Mouse (Mus musculus): ENCODE measurements around the gene Unc119b. TPM values are rescaled to one million over a fixed set of nuclear protein-coding genes. Genes with fewer than 3 reads are reported as not detected.
"Not testable (repeated sequence)": the region's sequence is repeated elsewhere in the genome, so short reads cannot be mapped to it uniquely, and the experiment has no call there.

The Unc119b gene
- polyA plus RNA-seq, 1 experiment from 2014 or later, result 37.2 TPM

DNA sequence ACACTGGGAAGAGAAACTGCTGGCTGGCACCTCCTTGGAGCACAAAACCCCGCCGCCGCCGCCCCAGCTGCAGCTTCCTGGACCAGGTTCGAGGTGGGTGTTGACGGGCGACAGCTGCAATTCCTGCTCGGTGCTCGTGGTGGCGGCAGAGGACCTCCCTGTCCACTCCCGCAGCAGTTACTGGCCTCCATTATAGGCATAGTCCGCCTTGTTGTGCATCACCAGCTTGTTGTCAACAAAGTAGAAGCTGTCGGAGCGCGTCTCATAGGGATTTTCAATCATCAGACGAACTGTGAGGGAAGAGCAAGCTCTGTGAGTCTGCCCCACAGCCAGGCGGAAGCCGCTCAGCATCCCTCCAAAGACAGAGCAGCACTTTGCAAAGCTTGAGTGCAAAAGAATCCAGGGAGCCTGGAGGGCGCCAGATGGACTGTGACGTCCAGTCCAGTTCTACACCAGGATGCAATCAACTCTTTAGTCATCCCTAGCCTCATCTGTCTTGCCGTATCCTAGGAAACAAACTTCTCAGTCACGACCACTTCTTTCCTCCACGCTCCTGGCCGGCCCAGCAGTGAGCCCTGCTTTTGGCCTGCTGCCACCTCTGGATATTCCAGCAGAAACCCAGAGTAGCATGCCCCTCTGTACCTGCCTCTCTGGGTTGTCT, 9.4 kb downstream of the Unc119b start:
- no peaks in the 10 kb centered on the region for H3K27me3 ChIP-seq
- peak overlapping the region; percentile 25; the same call in 1 of the 2 replicates for H3K4me2 ChIP-seq
- no peak overlapping the region for H3K4me3 ChIP-seq
- WGBS, result 19% methylated on average over 24 of the region's 24 CpGs
- peaks cover 10% of the 10 kb centered on the region for H3K4me1 ChIP-seq (replicated peaks)
- peak; percentile 68 for ATAC-seq (ENCODE audit: low read depth)
- H3K36me3 ChIP-seq, result peaks cover 69% of the 10 kb centered on the region
- H3K27ac ChIP-seq (replicated peaks), result peak overlapping the region; percentile 73
- no peak overlapping the region for H3K9ac ChIP-seq
- no peaks in the 10 kb centered on the region for H3K9me3 ChIP-seq

DNA sequence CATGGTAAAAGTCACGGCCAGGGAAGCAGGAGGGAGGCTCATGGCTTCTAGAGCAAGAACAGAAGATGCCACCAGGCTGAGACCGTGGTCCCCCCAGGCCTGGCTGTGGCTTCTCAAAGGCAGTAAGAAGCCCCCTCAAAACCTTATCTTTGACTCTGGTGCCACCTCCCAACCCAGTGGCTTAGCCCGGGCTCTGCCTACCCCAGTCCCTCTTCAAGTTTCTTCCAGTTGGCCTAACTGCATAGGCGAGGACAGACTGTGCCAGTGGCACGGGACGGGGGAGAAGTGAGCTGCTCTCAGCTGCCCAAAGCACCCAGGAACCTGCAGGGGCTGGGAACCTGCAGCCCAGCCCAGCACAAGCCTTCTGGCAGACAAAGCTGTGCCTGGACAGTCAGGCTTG, 10.1 kb downstream of the Unc119b start:
- Histone ChIP-seq H3K9ac (no peak overlapping the region), H3K27ac (replicated peaks) (no peak overlapping the region), H3K36me3 (peaks cover 62% of the 10 kb centered on the region), H3K4me2 (no peak overlapping the region), H3K27me3 (no peaks in the 10 kb centered on the region), H3K4me1 (replicated peaks) (peaks cover 10% of the 10 kb centered on the region), H3K9me3 (no peaks in the 10 kb centered on the region), H3K4me3 (no peak overlapping the region)
- WGBS, result 94% methylated on average over 6 of the region's 6 CpGs
- no peak for ATAC-seq (ENCODE audit: low read depth)

DNA sequence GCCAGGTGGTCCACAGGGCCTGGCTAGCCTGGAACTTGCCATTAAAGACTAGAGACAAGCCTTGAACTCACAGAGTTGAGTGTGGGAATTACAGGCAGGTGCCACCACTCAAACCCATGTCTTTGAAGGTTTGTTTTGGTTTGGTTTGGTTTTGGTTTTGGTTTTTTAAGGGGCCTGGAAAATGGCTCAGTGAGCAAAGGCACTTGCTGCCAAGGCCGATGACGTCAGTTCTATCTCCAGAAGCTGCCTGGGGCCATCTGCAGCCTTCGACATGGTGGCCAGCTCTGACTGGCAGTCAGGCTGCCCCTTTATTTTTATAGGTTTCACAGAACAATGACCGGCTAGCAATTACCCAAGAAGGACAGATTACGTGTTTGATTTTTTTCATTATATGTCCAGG, 13.8 kb downstream of the Unc119b start:
- Histone ChIP-seq H3K4me1 (replicated peaks) (peaks cover 26% of the 10 kb centered on the region), H3K9ac (no peak overlapping the region), H3K36me3 (peaks cover 42% of the 10 kb centered on the region), H3K4me3 (no peak overlapping the region), H3K27me3 (no peaks in the 10 kb centered on the region), H3K4me2 (no peak overlapping the region), H3K9me3 (no peaks in the 10 kb centered on the region), H3K27ac (replicated peaks) (no peak overlapping the region)
- ATAC-seq (ENCODE audit: low read depth), result no peak
- WGBS, result 62% methylated on average over 5 of the region's 5 CpGs

DNA sequence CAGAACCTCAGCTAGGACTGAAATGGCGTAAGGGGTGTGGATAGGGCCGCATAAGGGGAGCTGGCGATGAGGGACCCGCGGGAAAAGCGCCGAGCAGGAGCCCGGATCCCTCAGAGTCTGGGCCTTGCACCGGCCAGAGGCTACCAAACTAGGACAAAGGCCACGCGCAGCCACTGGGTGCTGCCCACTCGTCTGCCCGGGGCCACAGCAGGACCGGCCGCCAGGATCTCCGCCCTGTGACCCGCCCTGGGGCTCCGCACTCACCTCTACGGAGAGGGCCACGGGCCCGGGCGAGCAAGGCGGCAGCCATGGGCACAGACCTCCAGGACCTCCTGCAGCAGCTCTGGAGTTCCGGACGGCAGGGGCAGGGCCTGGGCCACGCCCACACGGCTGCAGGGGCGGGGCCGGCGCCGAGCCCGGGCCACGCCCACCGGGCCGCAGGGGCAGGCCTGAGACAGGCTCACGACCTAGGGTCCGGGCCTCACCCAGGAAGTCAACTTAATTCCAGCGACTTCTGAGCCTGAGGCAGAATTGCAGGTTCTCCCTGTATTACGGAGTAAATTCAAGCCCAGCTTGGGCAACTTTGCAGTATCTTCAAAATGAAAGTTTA, 15.7 kb downstream of the Unc119b start, which contains the start of gene Acads:
Gene Acads (minus strand): TSS at position 386 of the 610 bp plus-strand sequence.
- H3K9me3 ChIP-seq, result no peaks in the 10 kb centered on the region
- peaks cover 18% of the 10 kb centered on the region for H3K4me1 ChIP-seq (replicated peaks)
- ATAC-seq (ENCODE audit: low read depth), result peak; percentile 78
- H3K4me3 ChIP-seq, result peak within 1 kb of the TSS; percentile 72
- under 1% methylated on average over 37 of the region's 39 CpGs for WGBS
- no peaks in the 10 kb centered on the region for H3K27me3 ChIP-seq
- peak within 1 kb of the TSS; percentile 86 for H3K9ac ChIP-seq
- H3K4me2 ChIP-seq, result peak within 1 kb of the TSS; percentile 74
- H3K27ac ChIP-seq (replicated peaks), result peak within 1 kb of the TSS; percentile 28; the same call in 1 of the 2 replicates
- peaks cover 44% of the 10 kb centered on the region for H3K36me3 ChIP-seq

DNA sequence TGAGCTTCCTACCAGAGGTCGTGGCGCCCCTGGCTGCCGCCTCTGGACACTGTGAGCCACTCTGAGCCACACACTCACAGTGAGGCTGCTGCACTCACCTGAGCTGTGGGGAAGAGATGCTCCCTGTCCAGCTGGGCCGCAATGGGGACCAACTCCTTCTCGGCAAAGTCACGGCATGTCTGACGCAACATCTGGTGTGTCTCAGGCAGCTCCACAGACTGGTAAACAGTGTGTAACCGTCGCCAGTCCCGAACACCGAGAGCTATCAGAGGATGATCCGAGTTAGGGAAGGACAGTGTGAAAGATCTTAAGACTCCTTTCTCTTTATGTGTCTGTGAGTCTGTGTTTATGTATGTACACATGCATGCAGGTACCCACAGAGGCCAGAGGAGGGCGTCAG, 17.3 kb downstream of the Unc119b start:
- no peaks in the 10 kb centered on the region for H3K9me3 ChIP-seq
- ATAC-seq (ENCODE audit: low read depth), result no peak
- 96% methylated on average over 13 of the region's 13 CpGs for WGBS
- H3K27ac ChIP-seq (replicated peaks), result no peak overlapping the region
- H3K4me3 ChIP-seq, result no peak overlapping the region
- H3K4me2 ChIP-seq, result no peak overlapping the region
- peaks cover 18% of the 10 kb centered on the region for H3K4me1 ChIP-seq (replicated peaks)
- H3K9ac ChIP-seq, result no peak overlapping the region
- H3K27me3 ChIP-seq, result no peaks in the 10 kb centered on the region
- peaks cover 40% of the 10 kb centered on the region for H3K36me3 ChIP-seq

DNA sequence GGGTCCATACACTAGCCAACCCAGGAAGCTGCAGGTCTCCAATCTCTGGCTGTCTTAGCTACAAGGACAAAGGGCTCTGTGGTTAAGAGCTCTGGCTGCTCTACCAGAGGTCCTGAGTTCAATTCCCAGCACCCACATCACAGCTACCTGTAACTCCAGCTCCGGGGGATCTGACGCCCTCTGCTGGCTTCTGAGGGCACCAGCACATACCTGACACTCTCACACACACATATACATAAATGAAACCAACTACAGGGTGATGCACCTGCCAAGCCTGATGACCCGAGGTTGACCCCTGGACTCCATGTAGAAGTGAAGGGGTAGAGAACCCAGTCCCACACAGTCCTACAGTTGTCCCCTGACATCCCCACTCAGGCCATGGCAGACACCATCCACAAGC, 18.3 kb downstream of the Unc119b start:
- 90% methylated on average over 3 of the region's 3 CpGs for WGBS
- no peak overlapping the region for H3K9ac ChIP-seq
- H3K4me1 ChIP-seq (replicated peaks), result peaks cover 18% of the 10 kb centered on the region
- ATAC-seq (ENCODE audit: low read depth), result no peak
- H3K36me3 ChIP-seq, result peaks cover 49% of the 10 kb centered on the region
- no peaks in the 10 kb centered on the region for H3K27me3 ChIP-seq
- no peak overlapping the region for H3K4me3 ChIP-seq
- no peaks in the 10 kb centered on the region for H3K9me3 ChIP-seq
- no peak overlapping the region for H3K27ac ChIP-seq (replicated peaks)
- no peak overlapping the region for H3K4me2 ChIP-seq

DNA sequence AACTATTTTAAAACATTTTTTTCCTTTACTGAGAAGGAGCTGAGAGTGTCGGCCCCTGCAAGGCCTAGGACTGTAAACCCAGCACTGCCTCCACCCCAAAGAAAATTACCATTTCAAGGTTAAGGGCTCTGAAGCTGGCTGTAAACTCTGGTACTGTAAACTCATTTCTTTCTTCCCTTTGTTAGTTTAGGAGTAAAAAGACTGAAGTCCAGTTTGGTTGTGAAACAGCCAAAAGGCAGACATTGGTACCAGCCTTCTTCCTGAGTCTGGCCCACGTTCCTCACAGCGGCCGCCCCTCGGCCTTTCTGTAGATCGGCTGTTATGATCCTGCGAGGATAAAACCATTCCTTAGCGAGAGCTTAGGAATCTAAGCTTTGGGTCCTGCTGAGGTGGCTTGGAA, 20.3 kb downstream of the Unc119b start:
- Histone ChIP-seq H3K27ac (replicated peaks) (no peak overlapping the region), H3K36me3 (peaks cover 55% of the 10 kb centered on the region), H3K4me1 (replicated peaks) (peaks cover 30% of the 10 kb centered on the region), H3K27me3 (no peaks in the 10 kb centered on the region), H3K9me3 (no peaks in the 10 kb centered on the region), H3K4me3 (no peak overlapping the region), H3K9ac (no peak overlapping the region), H3K4me2 (no peak overlapping the region)
- ATAC-seq (ENCODE audit: low read depth), result no peak
- WGBS, result 94% methylated on average over 8 of the region's 8 CpGs

DNA sequence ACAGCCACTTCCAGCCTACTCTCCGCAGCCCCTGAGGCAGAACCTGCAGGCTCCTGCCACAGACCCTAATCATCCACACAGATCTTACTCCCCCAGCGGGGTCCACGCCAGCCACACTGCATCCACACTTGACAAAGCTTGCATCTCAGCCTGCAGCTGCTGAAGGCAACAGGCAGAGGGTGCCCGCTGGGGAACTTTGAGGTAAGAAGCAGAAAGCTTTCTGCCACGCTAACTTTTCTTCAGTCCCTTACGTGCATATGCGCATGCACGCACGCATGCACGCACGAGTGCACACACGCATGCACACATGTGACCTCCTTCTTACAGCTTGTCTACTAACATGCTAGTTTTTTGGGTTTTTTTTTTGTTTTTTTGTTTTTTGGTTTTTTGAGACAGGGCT, 21.5 kb downstream of the Unc119b start:
- H3K9me3 ChIP-seq, result no peaks in the 10 kb centered on the region
- 95% methylated on average over 12 of the region's 12 CpGs for WGBS
- no peaks in the 10 kb centered on the region for H3K27me3 ChIP-seq
- no peak overlapping the region for H3K4me2 ChIP-seq
- H3K9ac ChIP-seq, result no peak overlapping the region
- H3K4me3 ChIP-seq, result no peak overlapping the region
- ATAC-seq (ENCODE audit: low read depth), result no peak
- H3K4me1 ChIP-seq (replicated peaks), result peaks cover 17% of the 10 kb centered on the region
- H3K36me3 ChIP-seq, result peaks cover 55% of the 10 kb centered on the region
- no peak overlapping the region for H3K27ac ChIP-seq (replicated peaks)

DNA sequence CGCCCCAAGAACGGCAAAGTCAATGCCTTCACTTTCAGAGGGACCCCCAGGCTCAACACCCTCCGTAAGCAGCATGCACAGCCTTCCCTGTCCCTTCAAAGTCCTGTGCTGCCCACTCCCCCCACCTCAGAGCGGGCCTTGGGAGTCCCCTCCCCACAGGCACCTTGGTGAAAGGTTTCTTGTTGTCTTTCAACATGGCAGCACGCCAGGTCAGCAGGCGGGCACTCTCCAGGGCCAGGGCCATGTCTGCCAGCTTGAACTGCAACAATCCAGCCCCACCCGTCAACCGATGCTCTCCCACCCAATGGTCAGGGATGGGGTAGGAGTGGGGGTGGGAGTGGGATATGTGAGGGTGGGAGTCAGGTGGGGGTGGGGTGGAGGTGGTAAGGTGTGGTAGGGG, 23.6 kb downstream of the Unc119b start:
- WGBS, result 83% methylated on average over 8 of the region's 8 CpGs
- peaks cover 12% of the 10 kb centered on the region; the same call in 1 of the 2 replicates for H3K4me1 ChIP-seq (replicated peaks)
- no peaks in the 10 kb centered on the region for H3K27me3 ChIP-seq
- no peak overlapping the region for H3K27ac ChIP-seq (replicated peaks)
- H3K4me2 ChIP-seq, result no peak overlapping the region
- no peak overlapping the region for H3K4me3 ChIP-seq
- H3K36me3 ChIP-seq, result peaks cover 40% of the 10 kb centered on the region
- H3K9ac ChIP-seq, result no peak overlapping the region
- no peaks in the 10 kb centered on the region for H3K9me3 ChIP-seq
- ATAC-seq (ENCODE audit: low read depth), result no peak

DNA sequence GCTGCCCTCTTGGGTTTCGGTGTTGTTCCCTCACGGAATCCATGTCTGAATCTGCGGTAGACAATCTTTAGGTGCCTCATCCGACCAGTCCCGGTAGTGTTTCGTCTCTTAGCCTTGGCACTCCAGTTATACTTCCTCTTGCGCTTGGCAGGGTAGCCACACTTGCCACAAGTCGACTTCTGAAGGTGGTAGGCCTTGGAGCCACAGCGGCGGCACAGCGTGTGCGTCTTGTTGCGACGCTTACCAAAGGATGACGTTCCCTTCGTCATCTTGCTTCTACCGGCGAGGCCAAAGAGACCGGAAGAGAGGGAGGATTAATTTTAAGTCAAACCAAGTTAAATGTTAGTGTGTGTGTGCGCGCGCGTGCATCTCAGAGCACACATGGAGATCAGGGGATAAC, 31.5 kb downstream of the Unc119b start:
- H3K4me3 ChIP-seq; H3K4me1 ChIP-seq (replicated peaks); H3K4me2 ChIP-seq; H3K9ac ChIP-seq; H3K27me3 ChIP-seq; H3K27ac ChIP-seq (replicated peaks); ATAC-seq (ENCODE audit: low read depth); H3K9me3 ChIP-seq: not testable (repeated sequence)
- H3K36me3 ChIP-seq, result peaks cover 42% of the 10 kb centered on the region
- WGBS, result 93% methylated on average over 23 of the region's 23 CpGs

DNA sequence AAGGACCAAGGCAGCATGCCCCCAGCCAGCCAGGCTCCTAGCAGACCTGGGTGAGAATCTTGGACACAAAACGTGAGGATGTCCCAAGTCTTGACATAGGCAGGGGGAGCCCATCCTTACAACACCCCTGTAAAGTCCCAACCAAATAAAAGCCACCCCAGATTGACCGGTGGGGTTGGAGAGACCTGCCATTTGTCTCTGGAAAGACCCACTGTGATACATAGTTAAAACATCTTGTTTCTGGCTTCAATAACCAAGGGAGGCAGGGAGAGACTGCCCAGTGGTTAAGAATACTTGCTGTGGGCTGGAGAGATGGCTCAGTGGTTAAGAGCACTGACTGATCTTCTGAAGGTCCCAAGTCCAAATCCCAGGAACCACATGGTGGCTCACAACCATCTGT, 32.5 kb downstream of the Unc119b start:
- H3K4me3 ChIP-seq, result no peak overlapping the region
- peaks cover 52% of the 10 kb centered on the region for H3K36me3 ChIP-seq
- H3K4me1 ChIP-seq (replicated peaks), result no peaks in the 10 kb centered on the region
- no peak overlapping the region for H3K27ac ChIP-seq (replicated peaks)
- H3K9me3 ChIP-seq, result no peaks in the 10 kb centered on the region
- no peaks in the 10 kb centered on the region for H3K27me3 ChIP-seq
- ATAC-seq (ENCODE audit: low read depth), result no peak
- no peak overlapping the region for H3K4me2 ChIP-seq
- no peak overlapping the region for H3K9ac ChIP-seq
- 77% methylated on average over 2 of the region's 2 CpGs for WGBS

DNA sequence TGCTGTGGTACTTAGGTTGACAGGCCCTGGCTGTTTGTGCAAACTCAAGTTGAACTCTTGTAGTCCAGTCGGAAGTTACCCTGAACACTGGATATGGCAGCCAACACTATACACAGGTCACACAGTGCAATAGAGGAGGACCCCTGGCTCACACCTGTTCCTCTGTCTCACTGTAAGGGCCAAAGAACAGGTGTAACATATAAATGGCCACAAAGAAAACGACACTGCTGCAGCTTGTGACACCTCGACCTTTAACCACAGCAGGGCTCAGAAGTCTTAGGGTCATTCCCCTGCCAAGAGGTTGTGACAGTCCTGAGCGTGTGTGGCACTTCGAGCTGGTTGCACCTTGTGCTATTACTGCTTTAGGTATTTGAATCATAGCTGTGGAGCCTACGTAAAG, 34.3 kb downstream of the Unc119b start:
- H3K4me1 ChIP-seq (replicated peaks), result no peaks in the 10 kb centered on the region
- ATAC-seq (ENCODE audit: low read depth), result no peak
- WGBS, result 84% methylated on average over 6 of the region's 6 CpGs

DNA sequence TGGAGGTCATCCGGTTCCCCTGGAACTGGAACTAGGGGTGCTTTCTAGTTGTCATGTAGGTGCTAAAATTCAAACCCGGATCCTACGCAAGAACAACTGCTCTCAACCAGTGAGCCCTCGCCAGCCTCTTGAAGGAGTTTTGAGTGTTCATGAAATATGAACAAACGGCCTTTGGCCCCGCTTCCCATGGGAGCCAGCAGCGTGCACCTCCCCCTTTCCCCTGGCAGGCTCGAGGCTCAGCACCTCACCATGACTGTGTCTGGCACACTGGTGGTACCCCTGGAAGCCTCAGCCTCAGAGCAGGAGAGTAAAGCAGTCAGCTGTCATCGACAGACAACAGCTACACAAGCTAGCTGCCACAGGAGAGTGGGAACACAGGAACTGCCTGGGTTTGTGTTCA, 34.8 kb downstream of the Unc119b start:
- no peak for ATAC-seq (ENCODE audit: low read depth)
- Histone ChIP-seq H3K27me3 (no peaks in the 10 kb centered on the region), H3K4me3 (no peak overlapping the region), H3K27ac (replicated peaks) (no peak overlapping the region), H3K36me3 (peaks cover 75% of the 10 kb centered on the region), H3K4me2 (no peak overlapping the region), H3K9ac (no peak overlapping the region), H3K4me1 (replicated peaks) (no peaks in the 10 kb centered on the region), H3K9me3 (no peaks in the 10 kb centered on the region)
- WGBS, result 86% methylated on average over 9 of the region's 9 CpGs

More for the DNA sequence above, 34.3 kb downstream of the Unc119b start:
- Histone ChIP-seq H3K4me3 (no peak overlapping the region), H3K9me3 (no peaks in the 10 kb centered on the region), H3K27me3 (no peaks in the 10 kb centered on the region), H3K36me3 (peaks cover 70% of the 10 kb centered on the region), H3K27ac (replicated peaks) (no peak overlapping the region), H3K4me2 (no peak overlapping the region), H3K9ac (no peak overlapping the region)
